Mouse (Mus musculus) thymus, adult 2 months (tissue): ENCODE measurements around the gene Reck. TPM values are rescaled to one million over a fixed set of nuclear protein-coding genes. Genes with fewer than 3 reads are reported as not detected.

Source experiments
- DNase-seq: peaks from one replicate; pipeline ENCODE4 v3.0.0; 2021
- H3K27ac ChIP-seq: fragments of 200-500 bp; 2 replicates; pipeline ENCODE4 v1.5.1; 2012; ENCODE audit warnings: low read length, control low read depth; ENCODE audit not compliant: control insufficient read depth, insufficient read depth
- H3K27me3 ChIP-seq: fragments of 200-500 bp; 2 replicates; pipeline ENCODE4 v1.6.1; 2012; ENCODE audit warnings: mild to moderate bottlenecking, low read length, moderate library complexity, mixed read lengths; ENCODE audit not compliant: control insufficient read depth, insufficient read depth
- H3K36me3 ChIP-seq: fragments of 200-500 bp; 2 replicates; pipeline ENCODE4 v1.6.1; 2012; ENCODE audit warnings: mild to moderate bottlenecking, low read length, moderate library complexity; ENCODE audit not compliant: control insufficient read depth, insufficient read depth
- H3K4me1 ChIP-seq: fragments of 200-500 bp; replicated peaks from 2 replicates; pipeline ENCODE4 v1.6.1; 2012; ENCODE audit warnings: low read length; ENCODE audit not compliant: control insufficient read depth, insufficient read depth
- H3K4me3 ChIP-seq: fragments of 200-500 bp; 2 replicates; pipeline ENCODE4 v1.5.1; 2012; ENCODE audit warnings: mild to moderate bottlenecking, low read length, control low read depth, moderate library complexity; ENCODE audit not compliant: control insufficient read depth, insufficient read depth
- CTCF ChIP-seq: fragments of 200-500 bp; IDR thresholded peaks from 2 replicates; pipeline ENCODE4 v1.5.1; 2012; ENCODE audit warnings: mild to moderate bottlenecking, control low read depth, low read length, moderate library complexity, borderline replicate concordance; ENCODE audit not compliant: control insufficient read depth, poor library complexity, insufficient read depth; ENCODE audit errors: extremely low read depth
- POLR2A ChIP-seq: fragments of 200-500 bp; IDR thresholded peaks from 2 replicates; pipeline ENCODE4 v1.6.1; 2012; ENCODE audit warnings: mild to moderate bottlenecking, low read length, control low read depth, moderate library complexity; ENCODE audit not compliant: control insufficient read depth, poor library complexity, insufficient read depth; ENCODE audit errors: extremely low read depth
- WGBS: fragments of 180-500 bp; shearing (Covaris S2); methylation state at CpG from one replicate; pipeline ENCODE4 v1.1.7; 2018; 5-methylcytosine and 5-hydroxymethylcytosine counted together
- polyA plus RNA-seq: library from polyadenylated mRNA; depleted of rRNA; stranded (reverse); fragments of >200 nt; gene quantifications from 2 replicates; pipeline ENCODE4 v1.2.3, GENCODE M21; 2012; rRNA removed

The Reck gene
- polyA plus RNA-seq: 2.8 and 3.3 TPM in 2 replicates

DNA sequence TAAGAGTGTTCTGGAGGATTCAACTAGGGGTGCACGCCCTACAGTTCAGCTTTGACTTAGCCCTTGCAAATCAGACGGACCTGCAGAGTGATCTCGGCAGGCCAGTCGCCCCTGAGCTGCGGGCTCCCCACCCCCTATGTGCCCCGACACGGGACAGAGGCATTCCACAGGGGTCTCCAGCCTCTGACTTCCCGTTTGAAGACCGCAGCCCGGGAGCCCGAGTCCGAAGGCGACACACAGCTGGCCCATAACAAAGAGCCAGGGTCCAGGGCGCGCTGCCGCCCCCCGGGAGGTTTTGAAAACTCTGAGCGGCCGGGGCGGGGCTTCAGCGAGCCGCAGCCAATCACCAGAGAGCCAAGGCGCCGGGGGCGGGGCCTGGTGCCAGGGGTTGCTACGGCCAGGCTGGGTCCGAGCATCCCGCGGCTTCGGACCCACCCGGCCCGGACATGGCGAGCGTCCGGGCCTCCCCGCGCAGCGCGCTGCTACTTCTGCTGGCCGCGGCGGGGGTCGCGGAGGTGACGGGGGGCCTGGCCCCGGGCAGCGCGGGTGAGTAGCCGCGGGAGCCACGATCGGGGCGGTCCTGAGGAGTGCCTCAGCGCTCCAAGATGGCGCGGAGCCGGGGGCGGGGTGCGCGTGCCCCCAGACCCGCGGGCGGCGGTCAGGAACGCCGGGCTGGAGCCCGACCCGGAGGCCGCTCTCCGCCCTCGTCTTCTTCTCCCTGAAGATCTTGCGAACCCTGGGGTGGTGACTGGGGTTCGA lies at the start of gene Reck:
TSS of gene Reck (plus strand) at position 371 of the 759 bp plus-strand sequence.
- 1% methylated on average over 73 of the region's 73 CpGs for WGBS
- Histone ChIP-seq H3K4me3 (peak within 1 kb of the TSS; percentile 84), H3K27me3 (no peaks in the 10 kb centered on the region), H3K36me3 (no peaks in the 10 kb centered on the region), H3K4me1 (peaks cover 9% of the 10 kb centered on the region), H3K27ac (no peak within 1 kb of the TSS)
- TF ChIP-seq CTCF (no peak), POLR2A (0 out of 2 replicates have a peak, but pooled peaks have one; percentile 25)
- peak; percentile 84 for DNase-seq

DNA sequence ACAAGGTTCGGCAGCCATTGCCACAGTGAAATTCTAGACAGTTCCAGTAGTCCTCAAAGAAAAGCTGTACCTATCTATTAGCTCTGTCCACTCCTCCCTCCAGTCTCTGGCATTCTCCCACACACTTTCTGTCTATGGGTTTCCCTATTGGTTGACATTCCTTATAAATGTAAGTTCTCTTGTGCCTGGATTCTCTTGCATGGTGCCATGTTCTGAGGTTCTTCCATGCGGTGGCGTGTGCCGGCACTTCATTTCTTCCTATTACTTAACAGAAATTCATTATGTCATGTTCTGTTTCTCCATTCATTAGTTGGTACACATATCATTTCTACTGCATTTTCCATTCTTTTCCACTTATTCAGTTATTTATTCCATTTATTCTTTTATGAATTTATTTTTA lies 46.5 kb upstream of the Reck start:
- Histone ChIP-seq H3K36me3 (no peaks in the 10 kb centered on the region), H3K27me3 (no peaks in the 10 kb centered on the region), H3K4me3 (no peak overlapping the region), H3K4me1 (no peaks in the 10 kb centered on the region), H3K27ac (no peak overlapping the region)
- TF ChIP-seq POLR2A (no peak), CTCF (no peak)
- WGBS: 90% methylated on average over 4 of the region's 4 CpGs
- no peak for DNase-seq

DNA sequence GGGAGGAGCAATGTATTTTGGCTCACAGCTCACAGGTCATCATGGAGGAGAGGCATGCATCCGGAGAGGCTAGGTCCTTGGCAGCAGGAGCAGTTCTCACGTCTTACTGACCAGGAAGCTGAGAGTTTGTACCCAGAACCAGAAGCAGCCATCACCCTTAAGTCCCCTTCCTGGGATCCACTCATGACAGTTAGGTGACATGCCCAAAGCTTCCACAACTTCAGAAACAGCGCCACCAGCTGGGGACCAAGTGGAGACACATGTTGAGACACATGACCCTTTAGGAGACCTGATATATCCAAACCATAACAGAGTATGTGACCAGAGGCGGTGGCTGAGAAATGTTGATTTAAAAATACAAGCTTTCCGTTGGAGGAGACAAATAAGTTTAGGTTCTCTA lies 43.3 kb upstream of the Reck start:
- H3K4me3 ChIP-seq: no peak overlapping the region
- no peaks in the 10 kb centered on the region for H3K36me3 ChIP-seq
- no peak overlapping the region for H3K27ac ChIP-seq
- TF ChIP-seq CTCF (no peak), POLR2A (no peak)
- no peaks in the 10 kb centered on the region for H3K27me3 ChIP-seq
- H3K4me1 ChIP-seq: 0 out of 2 replicates have a peak, but pooled peaks cover 2% of the 10 kb centered on the region
- WGBS: 78% methylated on average over 5 of the region's 5 CpGs
- DNase-seq: no peak

DNA sequence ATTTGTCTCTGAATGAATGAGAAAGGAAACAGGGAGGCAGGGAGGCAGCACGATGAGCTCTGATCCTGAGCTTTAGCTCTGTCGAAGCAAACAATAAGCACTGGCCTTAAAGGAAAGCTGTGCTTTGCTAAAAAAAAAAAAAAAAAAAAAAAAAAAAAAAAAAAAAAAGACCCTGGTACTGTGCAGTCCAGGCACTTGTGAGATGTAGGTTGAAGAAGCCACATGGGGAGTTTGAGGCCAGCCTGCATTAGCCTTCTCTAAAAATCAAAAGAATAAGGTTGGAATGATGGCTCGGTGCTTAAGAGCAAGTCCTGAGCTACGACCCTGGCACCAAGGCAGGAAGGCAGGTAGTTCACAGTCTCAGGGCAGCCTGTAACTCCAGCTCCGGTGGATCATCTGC lies 41.6 kb upstream of the Reck start:
- 68% methylated on average over 5 of the region's 5 CpGs for WGBS
- Histone ChIP-seq H3K4me1 (0 out of 2 replicates have a peak, but pooled peaks cover 2% of the 10 kb centered on the region), H3K4me3 (no peak overlapping the region), H3K27ac (no peak overlapping the region), H3K27me3 (no peaks in the 10 kb centered on the region), H3K36me3 (no peaks in the 10 kb centered on the region)
- DNase-seq: no peak
- TF ChIP-seq CTCF: no peak
- TF ChIP-seq POLR2A: no peak

DNA sequence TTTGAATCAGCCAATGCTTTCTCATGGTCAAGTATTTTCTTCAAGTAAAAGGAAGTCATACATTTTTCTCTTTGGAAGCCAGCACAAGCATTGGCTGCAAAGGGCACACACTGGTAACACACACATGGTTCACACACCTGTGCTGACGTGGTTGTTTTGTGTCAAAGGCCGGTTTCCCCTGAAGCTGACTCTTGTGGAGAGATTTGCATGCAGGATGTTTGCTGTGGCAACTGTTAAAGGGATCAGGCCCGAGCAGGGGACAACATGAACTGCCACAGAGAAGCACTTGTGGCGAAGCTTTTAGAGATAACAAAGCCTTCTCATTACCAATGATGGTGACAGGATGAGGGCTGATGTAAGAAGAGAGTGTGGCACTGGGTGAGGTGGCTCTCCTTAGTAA lies 40.6 kb upstream of the Reck start:
- TF ChIP-seq POLR2A (no peak), CTCF (no peak)
- 11% methylated on average over 4 of the region's 4 CpGs for WGBS
- no peaks in the 10 kb centered on the region for H3K36me3 ChIP-seq

DNA sequence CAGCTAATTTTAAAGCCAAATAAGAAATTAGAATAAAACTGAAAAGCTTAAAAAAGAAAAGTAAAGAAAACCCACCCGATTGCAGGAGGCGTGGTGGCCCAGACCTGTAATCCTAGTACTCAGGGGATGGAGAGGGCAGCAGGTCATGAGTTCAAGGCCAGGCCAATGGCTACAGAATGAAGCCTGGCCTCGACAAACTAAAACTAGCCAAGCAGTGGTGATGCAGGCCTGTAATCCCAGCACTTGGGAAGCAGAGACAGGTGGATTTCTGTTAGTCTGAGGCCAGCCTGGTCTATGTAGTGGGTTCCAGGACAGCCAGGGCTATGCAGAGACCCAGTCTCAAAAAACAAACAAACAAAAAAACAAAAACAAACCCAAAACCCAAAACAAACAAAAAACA lies 37.0 kb upstream of the Reck start:
- 0 out of 2 replicates have a peak, but pooled peaks cover 2% of the 10 kb centered on the region for H3K4me1 ChIP-seq
- H3K27ac ChIP-seq: no peak overlapping the region
- H3K36me3 ChIP-seq: no peaks in the 10 kb centered on the region
- DNase-seq: no peak
- WGBS: 93% methylated on average over 3 of the region's 3 CpGs
- no peak overlapping the region for H3K4me3 ChIP-seq
- no peaks in the 10 kb centered on the region for H3K27me3 ChIP-seq
- no peak for TF ChIP-seq POLR2A
- TF ChIP-seq CTCF: no peak

More for the DNA sequence above, 40.6 kb upstream of the Reck start:
- H3K4me3 ChIP-seq: no peak overlapping the region
- H3K27ac ChIP-seq: no peak overlapping the region
- DNase-seq: no peak
- no peaks in the 10 kb centered on the region for H3K27me3 ChIP-seq
- H3K4me1 ChIP-seq: 0 out of 2 replicates have a peak, but pooled peaks cover 2% of the 10 kb centered on the region

DNA sequence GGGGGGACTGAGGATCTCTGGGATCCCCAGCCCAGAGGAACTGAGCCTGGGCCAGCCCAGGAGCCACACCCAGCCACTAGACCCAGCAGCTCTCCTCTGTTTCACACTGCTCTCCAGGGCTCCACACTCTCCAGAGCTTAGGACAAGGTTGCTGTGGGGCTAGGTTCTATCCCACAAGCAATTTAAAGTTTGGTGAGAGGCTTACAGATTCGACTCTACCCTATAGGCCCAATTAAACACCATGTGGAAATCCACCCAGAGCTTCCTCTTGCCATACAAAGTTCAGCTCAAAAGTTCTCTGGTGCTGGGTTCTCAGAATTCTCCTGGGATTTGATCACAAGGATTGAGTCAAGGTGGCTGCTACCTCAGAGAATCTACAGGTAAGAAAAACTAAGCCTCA lies 35.2 kb upstream of the Reck start, which contains the start of gene Olfr157:
TSS of gene Olfr157 (minus strand) at position 101 of the 400 bp plus-strand sequence.
- 74% methylated on average over 1 of the region's 1 CpGs for WGBS
- DNase-seq: no peak
- no peak within 1 kb of the TSS for H3K27ac ChIP-seq
- no peaks in the 10 kb centered on the region for H3K27me3 ChIP-seq
- no peaks in the 10 kb centered on the region for H3K4me1 ChIP-seq
- TF ChIP-seq POLR2A (no peak), CTCF (no peak)
- H3K36me3 ChIP-seq: no peaks in the 10 kb centered on the region
- no peak within 1 kb of the TSS for H3K4me3 ChIP-seq
